Mouse (Mus musculus) embryo, embryonic 11 days (tissue): ENCODE data around the gene Gm11634.
"Not testable (repeated sequence)": the region's sequence is repeated elsewhere in the genome, so short reads cannot be mapped to it uniquely, and the experiment has no call there.

Source experiments
- DNase-seq: peaks from one replicate; pipeline ENCODE4 v3.0.0-alpha.2; 2015

Gm11634 gene

DNA sequence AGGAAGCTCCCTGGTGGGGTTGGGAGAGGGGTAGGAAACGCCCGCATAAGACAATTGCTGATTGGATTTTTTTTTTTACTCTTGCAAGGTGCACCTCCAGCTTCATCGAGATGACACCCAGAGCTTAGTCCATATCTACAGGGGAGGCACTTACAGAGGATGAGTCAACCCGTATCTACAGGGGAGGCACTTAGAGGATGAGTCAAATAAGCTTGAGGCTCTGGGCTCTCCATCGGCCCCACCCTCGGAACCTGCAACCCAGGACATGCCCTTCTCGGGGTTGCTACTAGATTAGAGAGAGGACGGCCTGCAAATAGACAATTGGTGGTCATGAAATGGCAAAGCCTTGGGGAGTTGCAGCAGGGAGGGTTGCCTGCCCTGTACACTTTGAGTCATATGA lies 17.0 kb upstream of the Gm11634 start:
- no peak for DNase-seq

DNA sequence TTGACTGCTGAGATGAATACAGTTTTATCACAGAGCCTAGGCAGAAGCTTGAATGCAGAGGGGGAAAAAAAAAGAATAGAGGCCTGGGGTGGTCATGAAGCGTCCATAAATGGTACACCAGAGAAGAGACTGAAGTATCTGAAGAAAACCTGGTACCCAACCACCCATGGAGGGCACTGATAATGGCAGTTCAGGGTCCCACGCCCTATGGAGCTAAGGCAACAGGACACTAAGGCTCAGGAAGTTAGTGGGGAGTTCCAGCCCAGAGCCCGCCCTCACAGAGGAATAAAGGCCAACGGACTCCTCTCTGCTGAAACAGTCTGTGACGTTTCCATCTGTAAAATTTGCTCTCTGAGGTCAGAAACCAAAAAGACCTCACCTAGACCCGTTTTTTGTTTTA lies 16.3 kb upstream of the Gm11634 start:
- DNase-seq = no peak

DNA sequence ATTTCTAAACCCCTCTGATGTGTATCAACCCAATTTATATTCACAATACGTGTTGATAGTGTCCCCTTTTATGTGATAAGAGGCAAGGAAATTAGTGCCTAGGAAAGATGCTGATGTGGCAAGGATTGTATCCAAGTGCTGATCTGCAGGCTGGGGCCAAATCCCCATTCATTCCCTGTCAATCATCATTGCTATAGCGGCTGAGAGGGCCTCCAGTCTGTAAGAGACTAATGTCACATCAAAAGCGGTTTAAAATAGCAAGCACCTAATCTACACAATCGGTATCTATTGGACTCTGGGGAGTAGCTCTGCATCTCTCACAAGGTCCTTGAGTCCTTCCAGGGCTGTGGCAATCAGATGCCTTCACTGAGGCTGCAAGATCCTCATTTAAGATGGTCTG lies 15.1 kb upstream of the Gm11634 start:
- DNase-seq = no peak

DNA sequence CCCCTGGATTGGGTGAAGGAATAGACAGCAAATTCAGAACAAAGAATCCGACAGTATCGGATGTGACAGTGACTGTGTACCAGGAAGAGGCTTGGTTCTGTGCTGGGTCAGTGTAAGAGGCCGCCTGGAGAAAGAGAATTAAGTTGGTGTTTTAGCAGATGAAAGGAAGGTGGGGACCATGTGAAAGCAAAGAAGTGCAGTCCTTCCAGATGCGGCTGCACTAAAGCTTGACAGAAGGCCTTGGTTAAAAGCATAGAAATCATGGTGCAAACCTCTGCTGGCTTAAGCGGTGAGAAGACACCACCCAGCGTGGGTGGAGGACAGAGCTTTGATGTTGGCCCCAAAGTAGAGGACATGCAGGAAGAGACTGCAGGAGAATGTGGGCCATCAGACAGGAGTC lies 14.5 kb upstream of the Gm11634 start:
- no peak for DNase-seq

DNA sequence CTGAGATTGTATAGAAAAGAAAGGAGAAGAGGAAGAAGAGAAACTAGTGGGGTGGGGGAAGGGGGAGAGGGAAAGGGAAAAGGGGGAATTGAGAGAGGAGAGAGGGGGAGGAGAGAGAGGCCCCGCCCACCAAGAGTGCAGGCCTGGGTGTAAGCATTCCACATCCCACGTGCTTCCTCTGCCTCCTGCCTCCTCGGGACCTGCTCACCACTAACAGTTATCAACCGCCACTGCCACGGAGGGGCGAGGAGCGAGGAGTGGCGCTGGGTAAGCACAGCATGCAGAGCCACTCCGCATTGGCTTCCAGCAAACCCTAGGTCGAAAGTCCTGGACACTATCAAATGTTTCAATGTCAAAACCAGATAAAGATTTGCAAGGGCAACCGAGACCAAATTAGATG lies 11.4 kb upstream of the Gm11634 start:
- DNase-seq = peak; percentile 7

DNA sequence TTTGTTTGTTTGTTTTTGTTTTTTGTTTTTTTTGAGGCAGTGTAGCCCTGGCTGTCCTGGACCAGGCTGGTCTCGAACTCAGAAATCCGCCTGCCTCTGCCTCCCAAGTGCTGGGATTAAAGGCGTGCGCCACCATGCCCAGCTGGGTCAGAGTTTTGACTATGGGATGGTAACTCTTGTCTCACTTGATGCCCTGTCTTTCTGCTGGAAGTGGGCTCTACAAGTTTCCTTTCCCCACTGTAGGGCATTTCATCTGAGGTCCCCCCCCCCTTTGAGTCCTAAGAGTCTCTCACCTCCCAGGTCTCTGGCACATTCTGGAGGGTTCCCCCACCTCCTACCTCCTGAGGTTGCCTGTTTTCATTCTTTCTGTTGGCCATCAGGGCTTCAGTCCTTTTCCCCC lies 8.1 kb upstream of the Gm11634 start:
- not testable (repeated sequence) for DNase-seq

DNA sequence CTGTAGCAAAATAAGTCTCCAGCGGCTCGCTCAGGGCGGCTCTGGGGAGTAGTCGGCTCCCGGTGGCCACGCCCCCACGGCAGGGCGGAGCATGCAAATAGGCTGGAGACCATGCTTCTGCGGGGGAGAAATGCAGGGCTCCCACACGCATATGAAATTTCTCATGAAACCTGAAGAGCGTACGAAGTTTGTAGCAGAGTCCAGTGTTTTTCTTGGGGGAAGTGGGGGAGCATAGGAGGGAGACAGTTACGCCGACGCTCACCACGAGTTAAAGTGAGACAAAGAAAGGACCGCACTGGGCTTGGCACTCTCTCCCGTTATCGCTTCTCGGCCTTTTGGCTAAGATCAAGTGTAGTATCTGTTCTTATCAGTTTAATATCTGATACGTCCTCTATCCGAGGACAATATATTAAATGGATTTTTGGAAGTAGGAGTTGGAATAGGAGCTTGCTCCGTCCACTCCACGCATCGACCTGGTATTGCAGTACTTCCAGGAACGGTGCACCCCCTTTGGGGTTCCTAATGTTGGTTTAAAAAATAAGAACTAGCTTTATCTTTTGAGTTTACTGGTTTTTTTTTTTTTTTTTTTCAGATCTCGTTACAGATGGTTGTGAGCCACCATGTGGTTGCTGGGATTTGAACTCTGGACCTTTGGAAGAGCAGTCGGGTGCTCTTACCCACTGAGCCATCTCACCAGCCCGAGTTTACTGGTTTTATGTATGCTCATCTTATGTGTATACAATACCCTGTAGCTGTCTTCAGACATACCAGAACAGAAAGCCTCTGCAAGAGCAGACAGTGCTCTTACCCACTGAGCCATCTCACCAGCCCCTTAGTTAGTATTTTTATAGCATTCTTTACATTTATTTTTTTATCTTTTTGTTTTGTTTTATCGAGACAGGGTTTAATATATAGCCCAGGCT lies 5.7 kb upstream of the Gm11634 start:
- DNase-seq = peak; percentile 90

DNA sequence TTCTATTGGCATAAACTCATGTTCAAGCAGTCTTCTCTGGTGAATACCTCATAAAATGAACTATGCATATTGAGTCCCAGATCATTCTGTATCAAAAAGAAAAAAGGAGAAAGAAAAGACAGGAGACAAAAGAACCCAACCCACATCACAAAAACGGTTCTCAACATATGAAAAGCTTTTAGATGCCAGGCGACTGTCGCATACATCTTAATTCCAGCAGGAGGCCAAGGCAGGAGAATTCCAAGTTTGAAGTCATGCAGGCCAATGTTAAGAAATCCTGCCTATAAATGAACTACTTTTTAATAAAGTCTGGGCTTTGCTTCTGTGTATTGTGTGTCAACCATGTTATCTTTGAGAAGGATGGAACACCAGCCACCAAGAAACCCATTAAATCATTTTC lies 5.1 kb upstream of the Gm11634 start:
- DNase-seq = no peak

DNA sequence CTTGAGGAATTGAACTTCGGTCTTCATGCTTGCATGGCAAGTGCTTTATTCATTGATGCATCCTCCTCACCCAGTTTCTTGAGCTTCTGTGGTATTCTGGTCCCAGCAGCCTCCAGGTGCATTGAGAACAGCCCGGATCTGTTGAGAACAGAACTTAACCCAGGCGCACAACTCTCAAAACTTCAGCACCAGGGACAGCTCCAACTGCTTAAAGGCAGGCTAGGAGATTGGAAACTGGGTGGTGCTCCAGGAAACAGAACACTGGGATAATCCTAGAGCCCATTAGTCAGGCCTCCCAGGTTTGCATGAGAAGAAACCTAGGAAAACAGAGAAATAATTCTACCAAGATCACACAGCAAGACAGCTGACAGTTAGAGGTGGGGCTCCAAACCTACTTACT lies 3.4 kb upstream of the Gm11634 start:
- DNase-seq = peak; percentile 93

DNA sequence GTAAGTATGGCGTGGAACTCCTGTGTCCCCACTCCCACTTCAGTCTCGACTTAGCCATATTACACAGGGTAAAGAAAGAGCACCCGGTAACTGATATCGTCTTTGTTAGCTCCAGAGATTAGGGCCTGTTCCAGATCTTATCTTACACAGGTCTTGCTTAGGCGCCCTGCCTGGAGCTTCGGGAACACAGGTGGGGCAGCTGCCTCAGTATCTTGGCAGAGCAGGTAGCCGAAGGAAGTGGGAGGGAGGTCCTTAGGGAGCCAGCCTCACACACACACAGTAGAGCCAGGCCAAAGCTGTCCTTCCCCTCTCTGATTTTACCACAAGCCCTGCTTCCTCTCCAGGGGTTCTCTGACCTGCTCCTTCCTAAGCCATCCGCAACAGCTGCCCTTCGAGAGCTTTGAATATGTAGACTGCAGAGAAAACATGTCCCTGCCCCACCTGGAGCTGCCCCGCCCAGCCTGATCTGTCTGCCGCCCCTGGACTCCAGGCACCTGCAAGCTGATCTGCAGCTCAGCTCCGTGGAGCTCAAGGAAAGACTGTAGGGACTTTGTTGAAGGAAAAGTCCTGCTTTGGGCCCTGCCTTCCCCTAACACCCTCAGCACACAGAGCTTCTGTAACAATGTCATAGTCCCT lies 8.9 kb downstream of the Gm11634 start:
- DNase-seq = no peak

DNA sequence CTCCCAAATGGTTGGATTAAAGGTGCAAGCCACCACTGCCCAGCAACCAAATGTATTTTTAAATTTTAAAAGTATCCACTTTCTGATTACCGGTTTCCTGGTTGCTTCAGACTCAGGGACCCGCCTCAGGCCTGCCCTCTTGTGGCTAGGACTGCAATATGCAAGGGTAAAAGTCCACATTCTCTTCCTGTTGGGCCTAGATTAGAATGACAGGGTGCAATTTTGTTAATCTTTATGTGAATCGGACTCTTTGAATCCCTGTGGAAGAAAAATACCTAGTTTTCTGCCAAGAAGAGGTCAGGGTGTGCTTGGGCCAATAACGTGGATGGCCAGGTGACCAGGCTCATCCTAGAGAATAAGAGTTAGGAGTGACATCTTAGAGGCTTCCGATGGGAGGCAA lies 9.6 kb downstream of the Gm11634 start:
- DNase-seq = peak; percentile 65

DNA sequence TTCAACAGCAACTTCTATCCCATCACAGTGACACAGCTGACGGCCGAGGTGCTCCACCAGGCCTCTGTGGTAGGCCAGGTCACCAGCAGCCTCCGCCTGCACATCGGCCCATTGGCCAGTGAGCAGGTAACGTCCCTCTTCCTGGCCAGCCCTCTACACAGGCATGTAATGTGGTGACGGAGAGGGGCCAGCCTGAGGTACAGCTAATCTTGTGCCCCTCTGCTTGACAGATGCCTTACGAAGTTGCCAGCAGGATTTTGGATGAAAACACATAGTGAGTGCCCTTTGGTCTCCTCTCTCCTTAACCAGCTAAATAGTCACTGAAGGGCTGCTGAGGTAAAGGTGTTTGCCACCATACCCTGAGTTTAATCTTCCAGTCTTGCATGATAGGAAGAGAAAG lies 10.2 kb downstream of the Gm11634 start:
- DNase-seq = no peak

DNA sequence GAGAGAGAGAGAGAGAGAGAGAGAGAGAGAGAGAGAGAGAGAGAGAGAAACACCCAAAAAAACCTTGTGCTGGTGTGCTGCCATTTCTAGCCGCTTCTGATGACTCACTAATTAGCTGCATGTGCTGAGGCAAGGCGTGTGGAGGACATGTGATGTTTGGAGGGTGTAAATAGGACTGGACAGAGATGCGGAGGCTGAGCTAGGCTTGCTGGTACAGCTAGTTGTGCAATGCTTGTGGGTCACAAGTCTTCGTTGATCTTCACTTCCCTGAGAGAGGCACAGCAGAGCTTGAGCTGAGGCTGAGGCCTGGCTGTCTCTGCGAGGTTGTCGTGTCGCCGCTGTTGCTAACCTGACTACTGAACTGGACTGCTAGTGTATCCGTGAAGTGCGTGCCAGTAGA lies 11.4 kb downstream of the Gm11634 start:
- no peak for DNase-seq

DNA sequence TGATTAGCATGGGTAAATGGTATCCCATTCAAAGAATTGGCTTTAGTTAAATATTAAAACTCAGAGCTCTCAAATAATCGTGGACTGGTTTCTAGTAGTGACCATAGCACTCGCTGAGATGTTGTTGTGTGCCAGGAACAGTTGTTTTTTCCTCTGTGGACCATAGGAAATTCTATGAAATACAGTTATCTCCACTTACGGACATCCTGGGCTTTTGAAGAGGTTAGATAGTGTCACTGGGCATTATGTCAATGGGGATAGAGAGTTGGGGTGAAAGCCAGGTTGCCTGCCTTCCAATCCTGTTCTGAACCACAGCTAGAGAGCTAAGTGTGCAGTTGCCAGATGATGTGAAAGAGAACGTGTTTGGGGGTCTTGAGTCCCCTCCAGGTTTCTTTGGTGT lies 13.3 kb downstream of the Gm11634 start:
- DNase-seq = no peak

DNA sequence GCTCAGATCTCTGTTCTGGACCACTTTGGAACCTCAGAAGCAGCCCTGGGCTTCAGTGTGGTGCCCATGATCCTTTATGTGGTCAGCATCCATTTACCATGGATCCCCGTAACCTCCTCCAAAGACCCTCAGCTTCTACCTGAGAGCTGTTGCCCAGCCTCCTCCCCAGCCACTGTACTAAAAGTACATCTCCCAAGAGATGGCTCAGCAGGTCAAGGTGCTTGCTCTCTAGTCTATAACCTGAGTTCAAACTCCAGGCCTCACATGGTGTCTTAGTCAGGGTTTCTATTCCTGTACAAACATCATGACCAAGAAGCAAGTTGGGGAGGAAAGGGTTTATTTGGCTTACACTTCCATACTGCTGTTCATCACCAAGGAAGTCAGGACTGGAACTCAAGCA lies 14.0 kb downstream of the Gm11634 start:
- not testable (repeated sequence) for DNase-seq

DNA sequence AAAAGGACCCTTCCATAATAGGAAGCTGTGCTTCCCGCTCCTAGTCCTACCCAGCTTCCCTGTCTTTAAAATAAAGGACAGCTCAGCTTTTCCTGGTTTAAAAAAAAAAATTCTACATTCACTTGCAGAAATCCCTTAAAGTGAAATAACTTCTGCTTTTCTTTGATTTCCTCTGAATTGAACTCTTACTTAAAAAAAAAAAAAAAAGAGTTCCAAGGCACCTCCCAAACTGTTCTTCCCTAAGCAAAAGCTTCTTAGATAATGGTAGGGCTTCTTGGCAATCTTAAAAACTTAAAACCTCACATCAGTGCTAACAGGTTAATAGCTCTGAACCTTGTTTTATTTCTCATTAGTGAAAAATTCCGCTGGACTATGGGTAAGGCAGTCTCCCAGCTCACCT lies 15.9 kb downstream of the Gm11634 start:
- DNase-seq = no peak

DNA sequence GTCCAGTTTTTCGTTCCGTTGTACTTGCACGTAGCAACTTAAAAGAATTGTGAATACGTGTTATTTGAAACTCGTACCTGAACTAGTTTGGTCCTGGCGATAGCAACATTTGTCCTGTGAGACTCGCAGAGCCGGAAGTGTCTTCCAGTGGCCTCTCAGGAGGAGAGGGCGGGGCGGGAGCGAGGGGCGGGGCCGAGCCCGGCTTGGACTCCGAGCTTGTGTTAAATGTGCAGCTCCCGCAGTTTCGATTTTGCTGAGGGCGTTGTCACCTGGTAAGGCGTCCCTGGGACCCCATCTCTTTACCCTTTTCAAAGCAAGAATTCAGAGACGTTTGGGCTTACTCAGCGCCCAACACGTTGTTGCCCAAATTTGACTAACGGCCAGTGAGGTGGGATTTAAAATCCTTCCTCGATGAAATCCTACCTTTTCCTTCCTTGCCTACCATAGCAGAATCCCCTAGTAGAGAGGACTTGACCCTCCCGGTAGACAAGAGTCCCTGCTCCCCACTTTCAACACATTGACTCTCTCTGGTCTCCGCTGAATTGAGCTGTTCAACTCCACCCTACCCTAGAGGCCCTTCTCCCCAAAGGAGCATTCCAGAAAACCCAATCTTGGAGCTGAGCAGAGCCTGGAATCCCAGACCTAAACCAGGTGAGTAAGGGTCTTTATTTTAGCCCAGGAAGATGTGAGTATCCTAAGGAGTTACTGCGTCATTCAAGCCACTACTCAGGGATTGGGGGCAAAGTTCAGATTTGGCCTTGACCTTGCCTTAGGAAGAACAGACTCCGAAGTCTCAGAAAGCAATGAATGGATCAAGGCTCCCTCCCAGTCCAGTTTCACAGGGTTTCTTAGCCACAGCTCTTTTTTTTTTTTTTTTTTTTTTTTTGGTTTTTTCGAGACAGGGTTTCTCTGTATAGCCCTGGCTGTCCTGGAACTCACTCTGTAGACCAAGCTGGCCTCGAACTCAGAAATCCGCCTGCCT lies 16.7 kb downstream of the Gm11634 start, which contains the start of gene Tmem106a:
Tmem106a (plus strand) TSS at position 189 of the 982 bp plus-strand sequence.
- DNase-seq = peak; percentile 87

DNA sequence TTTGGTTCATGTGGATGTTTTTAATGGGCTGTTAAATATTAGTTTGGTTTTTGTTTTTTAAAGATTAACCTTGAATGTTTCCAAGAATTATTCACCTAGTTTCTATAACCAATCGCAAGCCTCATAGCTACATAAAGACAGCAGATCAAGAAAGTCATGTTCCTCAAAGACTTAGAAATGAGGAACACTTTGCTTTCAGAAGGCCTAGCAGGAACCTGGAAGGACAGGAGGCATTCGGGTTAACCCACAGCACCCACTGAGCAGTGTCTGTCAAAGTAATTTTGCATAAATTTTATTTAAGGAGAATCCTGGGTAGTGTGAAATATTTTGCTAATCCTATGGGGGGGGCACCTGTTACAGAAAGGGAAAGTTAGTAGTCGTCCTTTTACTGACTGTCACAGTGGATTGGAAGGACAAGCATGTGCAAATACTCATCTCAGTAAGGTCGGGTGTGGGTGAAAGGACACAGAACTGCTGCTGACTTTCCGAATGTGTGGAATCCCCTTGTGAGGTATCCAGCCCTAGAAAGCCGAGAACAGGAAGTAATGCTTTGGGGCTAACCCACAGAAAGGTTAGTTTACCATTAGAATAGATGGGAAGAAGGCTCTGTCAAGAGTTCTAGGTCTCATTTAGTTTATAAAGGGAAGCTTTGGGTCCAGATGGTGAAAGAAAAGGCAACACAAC lies 17.8 kb downstream of the Gm11634 start:
- DNase-seq = no peak

DNA sequence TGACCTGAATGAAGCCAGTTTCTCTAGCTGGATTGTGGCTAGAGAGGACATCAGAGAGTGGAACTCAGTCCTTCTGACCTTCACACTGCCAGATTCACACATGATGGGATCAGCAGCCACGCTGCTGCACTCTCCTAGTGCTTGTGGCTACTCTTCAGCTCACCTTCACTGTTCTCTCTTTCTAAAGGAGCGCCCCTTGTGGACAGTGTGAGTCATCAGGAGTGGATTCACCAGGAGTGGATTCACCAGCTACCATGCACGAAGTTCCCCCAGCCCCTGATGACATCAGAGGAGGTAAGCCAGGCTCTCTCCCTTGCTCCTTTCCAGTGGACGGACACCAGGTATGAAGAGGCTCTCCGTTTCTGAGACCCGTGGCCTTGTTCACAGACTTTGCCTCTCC lies 22.9 kb downstream of the Gm11634 start:
- DNase-seq = peak; percentile 14

DNA sequence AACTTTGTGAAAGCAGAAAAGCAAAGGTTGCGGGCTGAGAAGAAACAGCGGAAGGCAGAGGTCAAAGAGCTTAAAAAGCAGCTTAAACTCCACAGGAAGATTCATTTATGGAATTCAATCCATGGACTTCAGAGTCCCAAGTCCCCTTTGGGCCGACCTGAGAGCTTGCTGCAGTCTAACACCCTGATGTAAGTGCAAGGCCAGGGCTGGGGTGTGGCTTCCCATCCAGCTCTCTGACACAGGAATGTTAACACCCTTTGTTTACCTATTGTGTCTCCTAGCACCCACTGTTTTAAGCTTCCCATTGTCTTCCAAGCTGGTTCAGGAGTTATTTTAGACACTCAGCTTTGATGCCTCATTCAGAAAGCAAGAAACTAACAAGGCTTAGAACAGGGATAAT lies 30.6 kb downstream of the Gm11634 start:
- no peak for DNase-seq

DNA sequence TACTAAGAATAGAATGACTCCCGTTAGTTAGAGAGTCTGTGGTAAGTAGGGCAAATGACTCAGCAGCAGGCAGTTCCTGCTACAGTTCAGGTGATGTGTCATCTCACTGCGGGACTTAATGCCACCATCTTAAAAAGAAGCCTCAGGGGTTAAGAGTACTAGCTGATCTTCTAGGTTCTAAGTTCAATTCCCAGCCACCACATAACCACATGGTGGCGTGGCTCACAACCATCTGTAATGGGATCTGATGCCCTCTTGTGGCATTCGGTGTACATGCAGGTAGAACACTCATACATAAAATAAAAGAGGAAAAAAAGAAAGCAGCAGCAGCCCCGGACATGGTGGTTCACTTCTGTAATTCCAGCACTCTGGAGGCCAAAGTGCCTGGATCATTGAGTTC lies 36.7 kb downstream of the Gm11634 start:
- DNase-seq = peak; percentile 71

DNA sequence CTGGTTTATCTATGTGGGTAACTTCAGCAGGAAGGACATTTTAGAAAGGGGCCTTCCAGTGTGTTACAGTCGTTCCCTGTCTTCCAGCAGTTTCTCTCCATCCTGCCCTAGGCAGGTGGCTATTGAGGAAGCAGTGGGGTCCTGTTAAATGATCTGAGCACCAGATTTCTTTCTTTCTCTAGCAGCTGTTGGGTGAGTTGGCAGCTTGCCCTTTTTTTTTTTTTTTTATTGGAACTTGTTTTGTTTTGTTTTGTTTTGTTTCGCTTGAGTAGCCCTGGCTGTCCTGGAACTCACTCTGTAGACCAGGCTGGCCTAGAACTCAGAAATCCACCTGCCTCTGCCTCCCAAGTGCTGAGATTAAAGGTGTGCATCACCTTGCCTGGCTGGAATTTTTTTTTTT lies 42.1 kb downstream of the Gm11634 start:
- DNase-seq = no peak

DNA sequence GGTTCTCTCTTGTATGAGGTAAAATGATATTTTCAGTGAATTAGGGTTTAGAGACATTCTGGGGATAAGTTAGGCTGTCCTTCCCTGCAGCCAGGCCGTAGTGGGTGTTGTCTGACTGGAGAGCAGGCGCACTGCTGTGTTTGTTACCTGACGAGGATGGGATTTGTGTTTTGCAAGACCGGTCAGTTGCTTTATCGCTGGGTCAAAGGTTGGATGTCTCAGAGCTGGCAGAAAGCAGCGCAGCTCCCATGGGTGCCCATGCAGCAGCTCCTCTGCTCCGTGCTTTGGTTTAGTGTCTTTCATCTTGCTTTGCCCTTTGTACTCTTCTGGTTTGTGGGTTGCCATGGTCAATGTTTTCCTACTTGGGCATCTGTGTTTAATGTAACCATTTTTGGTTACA lies 42.5 kb downstream of the Gm11634 start:
- DNase-seq = no peak
